Mouse (Mus musculus): ENCODE results near the gene Mrap2. TPM values are rescaled to one million over a fixed set of nuclear protein-coding genes. Genes with fewer than 3 reads are reported as not detected.

Gene Mrap2
- polyA plus RNA-seq, 1 experiment = 0.02 TPM

- Histone ChIP-seq H3K79me2 (ENCODE audit: control insufficient read depth, insufficient read depth) (no peaks in the 10 kb centered on the region), H3K27me3 (ENCODE audit: control insufficient read depth, insufficient read depth, insufficient read length) (no peaks in the 10 kb centered on the region), H3K4me2 (ENCODE audit: low read depth) (no peak overlapping the region), H3ac (ENCODE audit: control insufficient read depth, insufficient read length) (no peak overlapping the region), H3K36me3 (ENCODE audit: control insufficient read depth, insufficient read depth) (peaks cover 40% of the 10 kb centered on the region), H3K4me3 (no peak overlapping the region)
- TF ChIP-seq MYOD1 (IDR thresholded peaks at IDR 0.05; ENCODE audit: control insufficient read depth in 1 of 3, insufficient read length in 2 of 3, low read depth in 2 of 3) (no peak), MAX (IDR thresholded peaks at IDR 0.05; ENCODE audit: low read depth) (no peak), POLR2AphosphoS2 (IDR thresholded peaks at IDR 0.05; ENCODE audit: insufficient read length, low read depth) (no peak), TCF12 (IDR thresholded peaks at IDR 0.05; ENCODE audit: insufficient read depth, poor library complexity, severe bottlenecking) (no peak), POLR2A (IDR thresholded peaks at IDR 0.05; ENCODE audit: insufficient read length, low read depth) (no peak), REST (IDR thresholded peaks at IDR 0.05; ENCODE audit: insufficient read depth, insufficient read length) (no peak), USF1 (IDR thresholded peaks at IDR 0.05; ENCODE audit: low read depth) (no peak), E2F4 (IDR thresholded peaks at IDR 0.05; ENCODE audit: insufficient read depth) (no peak), TCF3 (IDR thresholded peaks at IDR 0.05; ENCODE audit: insufficient read length, low read depth) (no peak), CEBPB (IDR thresholded peaks at IDR 0.05; ENCODE audit: insufficient read depth, poor library complexity, severe bottlenecking) (no peak), MYOG (IDR thresholded peaks at IDR 0.05; ENCODE audit: control insufficient read depth in 1 of 3, insufficient read depth in 1 of 3, insufficient read length in 2 of 3, low read depth in 2 of 3) (no peak), SRF (IDR thresholded peaks at IDR 0.05; ENCODE audit: control insufficient read depth, insufficient read length, low read depth) (no peak)
Observed at GRCm38 (mm10) chr9:87213204-87213603, 69.1 kb downstream of the Mrap2 start.

Other genes starting within 250 kb of the Mrap2 start
- gene Ripply2, start 128.8 kb upstream of the Mrap2 start, polyA plus RNA-seq (2012; fragmentation: generic; extraction: Trizol) = not detected
- gene Cyb5r4, start 122.3 kb upstream of the Mrap2 start, polyA plus RNA-seq (2012; fragmentation: generic; extraction: Trizol) = 9.4 TPM
- gene Cep162, start 111.2 kb downstream of the Mrap2 start, polyA plus RNA-seq (2012; fragmentation: generic; extraction: Trizol) = 2.3 TPM